Comparison of ENCODE assay signal across 39 mouse cellular contexts in the genomic region with DNA sequence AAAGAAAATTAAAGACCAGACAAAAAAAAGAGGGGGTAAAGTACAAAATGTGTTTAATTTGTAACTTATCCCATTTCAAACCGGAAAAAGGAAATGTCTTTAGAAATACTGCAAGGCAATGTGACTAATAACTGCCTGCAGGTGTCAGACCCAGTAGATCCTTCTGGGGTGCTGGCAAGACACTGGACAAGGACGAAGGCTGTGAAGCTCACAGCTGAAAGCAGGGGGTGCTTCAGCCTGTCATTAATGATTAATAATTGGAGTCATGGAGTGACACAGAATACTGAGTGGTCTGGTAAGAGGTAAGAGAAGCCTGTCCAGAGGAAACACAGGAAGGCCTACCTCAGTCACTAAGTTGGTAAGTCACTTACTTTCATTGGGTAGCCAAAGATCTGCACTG. TPM values are rescaled to one million over a fixed set of nuclear protein-coding genes. Genes with fewer than 3 reads are reported as not detected.
DNase-seq lines count a peak whose midpoint lies in the region; ATAC-seq lines count a peak whose summit lies in the region.
"Had no signal": no experiment of that assay in that cellular context is flagged by ENCODE, and none has a peak within 500 bp of the region (broad histone marks: within the 10 kb centered on the region; RNA-seq: fewer than 3 reads in every experiment).

A gene (plus strand): TSS at position 127 of the 400 bp plus-strand sequence.

- no peaks in the 10 kb centered on the region for H3K27me3 ChIP-seq in kidney, embryonic 14.5 days (ENCODE audit: control insufficient read depth, insufficient read depth, low read length)
- H3K27me3 ChIP-seq in hindbrain, embryonic 10.5 days (ENCODE audit: insufficient read depth, poor library complexity, severe bottlenecking), result no peaks in the 10 kb centered on the region
- H3K27me3 ChIP-seq: embryonic facial prominence, embryonic 12.5 days; hindbrain, embryonic 15.5 days; liver, embryonic 15.5 days; lung, embryonic 15.5 days; midbrain, embryonic 12.5 days; neural tube, embryonic 12.5 days had no signal

- H3K4me2 ChIP-seq in kidney, embryonic 14.5 days (replicated peaks; ENCODE audit: low read depth, low read length), result no peak within 1 kb of the TSS
- H3K4me2 ChIP-seq: embryonic facial prominence, embryonic 12.5 days; heart, embryonic 13.5 days; hindbrain, embryonic 15.5 days; liver, embryonic 15.5 days; lung, embryonic 15.5 days; midbrain, embryonic 12.5 days; neural tube, embryonic 12.5 days had no signal

- H3K36me3 ChIP-seq in kidney, embryonic 14.5 days (ENCODE audit: control insufficient read depth, insufficient read depth, low read length), result no peaks in the 10 kb centered on the region
- no peaks in the 10 kb centered on the region for H3K36me3 ChIP-seq in hindbrain, embryonic 10.5 days
- H3K36me3 ChIP-seq: embryonic facial prominence, embryonic 12.5 days; heart, embryonic 13.5 days; hindbrain, embryonic 15.5 days; liver, embryonic 15.5 days; lung, embryonic 15.5 days; midbrain, embryonic 12.5 days; neural tube, embryonic 12.5 days had no signal

- WGBS in kidney, embryonic 14.5 days, result 58% methylated on average over 2 of the region's 2 CpGs
- WGBS in hindbrain, embryonic 10.5 days, result 77% methylated on average over 2 of the region's 2 CpGs

- no peak within 1 kb of the TSS for H3K9ac ChIP-seq in kidney, embryonic 14.5 days (ENCODE audit: low read depth, low read length)
- H3K9ac ChIP-seq: embryonic facial prominence, embryonic 12.5 days; heart, embryonic 13.5 days; hindbrain, embryonic 15.5 days; liver, embryonic 15.5 days; lung, embryonic 15.5 days; midbrain, embryonic 12.5 days; neural tube, embryonic 12.5 days had no signal

- no peak for ATAC-seq in kidney, embryonic 14.5 days (ENCODE audit: low FRiP score, low TSS enrichment)
- ATAC-seq: forebrain, embryonic 14.5 days; inflammation-experienced regulatory T-cells, adult 6 months; Patski had no signal

- no peaks in the 10 kb centered on the region for H3K4me1 ChIP-seq in kidney, embryonic 14.5 days (ENCODE audit: control insufficient read depth, insufficient read depth, low read length)
- no peaks in the 10 kb centered on the region for H3K4me1 ChIP-seq in hindbrain, embryonic 10.5 days (replicated peaks)
- H3K4me1 ChIP-seq: embryonic facial prominence, embryonic 12.5 days; heart, embryonic 13.5 days; hindbrain, embryonic 15.5 days; liver, embryonic 15.5 days; lung, embryonic 15.5 days; midbrain, embryonic 12.5 days; neural tube, embryonic 12.5 days had no signal

- DNase-seq in kidney, adult 11 months, result peak; percentile 80
- peak; percentile 80 to 85 for DNase-seq in kidney, adult 8-10 months
- peak; percentile 39 for DNase-seq in kidney, postnatal 10 days
- no peak for DNase-seq in layer of hippocampus, adult 18-20 months (ENCODE audit: low spot score in 2 of 2)
- no peak for DNase-seq in hindbrain, embryonic 10.5 days (ENCODE audit: low spot score)
- no peak for DNase-seq in lung, postnatal 10 days
- DNase-seq: adrenal gland, postnatal 10 days; cerebellum, adult 11 months; cerebellum, adult 9-10 months; cerebellum, postnatal 36 days; embryo, embryonic 11 days; gastrocnemius, postnatal 25 days; heart, adult 2 months; heart, postnatal 10 days; left cerebral cortex, postnatal 4 days; lung, postnatal 4 days; right cerebral cortex, adult 18-20 months; right cerebral cortex, postnatal 4 days; thymus, adult 18-20 months; thymus, postnatal 25 days had no signal

- no peak within 1 kb of the TSS for H3K4me3 ChIP-seq in kidney, embryonic 14.5 days (ENCODE audit: low read length)
- H3K4me3 ChIP-seq in hindbrain, embryonic 10.5 days, result no peak within 1 kb of the TSS
- H3K4me3 ChIP-seq: embryonic facial prominence, embryonic 12.5 days; heart, adult 2 months; heart, embryonic 13.5 days; hindbrain, embryonic 15.5 days; layer of hippocampus, adult 2 months; liver, embryonic 15.5 days; lung, embryonic 15.5 days; megakaryocyte, embryonic 14.5 days; midbrain, embryonic 12.5 days; myocyte; neural tube, embryonic 12.5 days had no signal

- H3K9me3 ChIP-seq in kidney, embryonic 14.5 days (ENCODE audit: control insufficient read depth, low read length), result no peaks in the 10 kb centered on the region
- no peaks in the 10 kb centered on the region for H3K9me3 ChIP-seq in hindbrain, embryonic 10.5 days
- H3K9me3 ChIP-seq: embryonic facial prominence, embryonic 12.5 days; heart, embryonic 13.5 days; hindbrain, embryonic 15.5 days; liver, embryonic 15.5 days; lung, embryonic 15.5 days; midbrain, embryonic 12.5 days; neural tube, embryonic 12.5 days had no signal

- no peak within 1 kb of the TSS for H3K27ac ChIP-seq in kidney, embryonic 14.5 days (ENCODE audit: low read depth, low read length)
- no peak within 1 kb of the TSS for H3K27ac ChIP-seq in hindbrain, embryonic 10.5 days
- H3K27ac ChIP-seq: embryonic facial prominence, embryonic 12.5 days; heart, adult 2 months; heart, embryonic 13.5 days; hindbrain, embryonic 15.5 days; layer of hippocampus, adult 2 months; liver, embryonic 15.5 days; lung, embryonic 15.5 days; midbrain, embryonic 12.5 days; neural tube, embryonic 12.5 days; stomach, postnatal 0 days had no signal

RNA-seq across cellular contexts. Expression of the gene that starts here (rescaled TPM):
- 0.53 and 1.1 TPM in 2 replicates for polyA plus RNA-seq in kidney, embryonic 14.5 days (2014; fragmentation: Nextera tagmentation; extraction: Ambion mirVana)
- not detected for total RNA-seq in layer of hippocampus, adult 18-20 months (2021)
- polyA plus RNA-seq in hindbrain, embryonic 10.5 days (2016; fragmentation: Nextera tagmentation; extraction: Ambion mirVana), result not detected in 2 replicates
- total RNA-seq: gastrocnemius, postnatal 25 days; heart, adult 2 months; heart, postnatal 10 days; hematopoietic stem cell, adult 5-6 weeks; layer of hippocampus, adult 2 months; layer of hippocampus, postnatal 14 days; MEL had no signal
- polyA plus RNA-seq: embryonic facial prominence, embryonic 12.5 days; forebrain, embryonic 14.5 days; heart, adult 2 months; heart, embryonic 13.5 days; hindbrain, embryonic 15.5 days; inflammation-experienced regulatory T-cells, adult 6 months; lung, embryonic 15.5 days; midbrain, embryonic 12.5 days; midbrain, postnatal 0 days; myocyte; stomach, postnatal 0 days had no signal

Comparison
In these comparisons a context has a peak if more than half of its experiments do, and no peak if none do; other contexts are left out.
1. DNase-seq: peak in kidney, adult 11 months (single experiment), kidney, adult 8-10 months (2 of 2) and kidney, postnatal 10 days (single experiment); none in layer of hippocampus, adult 18-20 months (0 of 2), hindbrain, embryonic 10.5 days (single experiment) and lung, postnatal 10 days (single experiment).